Mouse (Mus musculus): Measurements from ENCODE around the gene Ubb.

GRCm38 (mm10) chr11:62553186-62553585 lies 2.2 kb downstream of the Ubb start:
- TF ChIP-seq CTCF (IDR thresholded peaks at IDR 0.05; ENCODE audit: low read depth, low read length) (no peak), GATA1 (IDR thresholded peaks at IDR 0.05; ENCODE audit: borderline replicate concordance, low read length) (no peak)

Data from G1E (cell line).